Mouse (Mus musculus) hindbrain, postnatal 0 days (tissue): ENCODE measurements at regions not wholly inside any gene's neighbourhood (a gene's known extent, or its start where the extent isn't known, plus 50 kb on each side); places are given as distances from the start of the nearest gene placed in this dataset.

ENCODE experiments used
- ATAC-seq: fragments of 200-750 bp; cut with Nextera tagmentation; 2 replicates; pipeline ENCODE4 v1.8.0; 2017; ENCODE audit warnings: mild to moderate bottlenecking, moderate TSS enrichment, moderate library complexity
- DNase-seq: peaks from one replicate; pipeline ENCODE4 v3.0.0-alpha.2; 2015; ENCODE audit warnings: low spot score
- H3K27ac ChIP-seq: fragments of 300-500 bp; sonication (generic); 2 replicates; pipeline ENCODE4 v1.5.1; 2014; ENCODE audit warnings: mild to moderate bottlenecking
- H3K27me3 ChIP-seq: fragments of 300-500 bp; sonication (generic); 2 replicates; pipeline ENCODE4 v1.6.1; 2014; ENCODE audit warnings: low read length, mixed read lengths; ENCODE audit not compliant: insufficient read depth
- H3K36me3 ChIP-seq: fragments of 300-500 bp; sonication (generic); 2 replicates; pipeline ENCODE4 v1.6.1; 2014; ENCODE audit warnings: low read length, mixed read lengths; ENCODE audit not compliant: insufficient read depth
- H3K4me1 ChIP-seq: fragments of 300-500 bp; sonication (generic); 2 replicates; pipeline ENCODE4 v1.6.1; 2014; ENCODE audit warnings: antibody characterized with exemption, low read length, mixed read lengths; ENCODE audit not compliant: insufficient read depth
- H3K4me2 ChIP-seq: fragments of 300-500 bp; sonication (generic); 2 replicates; pipeline ENCODE4 v1.6.1; 2014; ENCODE audit warnings: low read depth, mild to moderate bottlenecking, low read length, moderate library complexity, mixed read lengths
- H3K4me3 ChIP-seq: fragments of 300-500 bp; sonication (generic); 2 replicates; pipeline ENCODE4 v1.5.1; 2014; ENCODE audit warnings: low read length
- H3K9ac ChIP-seq: fragments of 300-500 bp; sonication (generic); replicated peaks from 2 replicates; pipeline ENCODE4 v1.6.1; 2014; ENCODE audit warnings: mild to moderate bottlenecking, low read length, moderate library complexity, mixed read lengths
- H3K9me3 ChIP-seq: fragments of 300-500 bp; sonication (generic); 2 replicates; pipeline ENCODE4 v1.6.1; 2016; ENCODE audit warnings: low read length, mixed read lengths
- CTCF ChIP-seq: IDR thresholded peaks from 2 replicates; pipeline ENCODE4 v1.5.1; 2016; ENCODE audit warnings: antibody characterized with exemption, control low read depth, low read depth
- WGBS: fragments of 180-500 bp; shearing (Covaris S2); extraction: QIAGEN DNeasy Blood & Tissue Kit; methylation state at CpG from one replicate; pipeline ENCODE4 v1.1.7; 2014; 5-methylcytosine and 5-hydroxymethylcytosine counted together

- H3K27me3 ChIP-seq: no peaks in the 10 kb centered on the region
- H3K9me3 ChIP-seq: no peaks in the 10 kb centered on the region
- no peaks in the 10 kb centered on the region for H3K4me1 ChIP-seq
- no peak for DNase-seq
- no peak for ATAC-seq
- no peak overlapping the region for H3K27ac ChIP-seq
- no peak overlapping the region for H3K4me3 ChIP-seq
- no peak overlapping the region for H3K9ac ChIP-seq
- no peak for TF ChIP-seq CTCF
- WGBS: 64% methylated on average over 1 of the region's 1 CpGs
- H3K36me3 ChIP-seq: no peaks in the 10 kb centered on the region
- H3K4me2 ChIP-seq: no peak overlapping the region
Measured at GRCm38 (mm10) chr16:69515122-69515521, 348.4 kb downstream of the Speer2 start.

GRCm38 (mm10) chr16:69477317-69477716 lies 386.2 kb downstream of the Speer2 start:
- 47% methylated on average over 4 of the region's 4 CpGs for WGBS
- ATAC-seq (no peak), DNase-seq (no peak)
- Histone ChIP-seq H3K27me3 (no peaks in the 10 kb centered on the region), H3K36me3 (no peaks in the 10 kb centered on the region), H3K9ac (no peak overlapping the region), H3K27ac (no peak overlapping the region), H3K4me1 (no peaks in the 10 kb centered on the region), H3K9me3 (no peaks in the 10 kb centered on the region), H3K4me3 (no peak overlapping the region), H3K4me2 (no peak overlapping the region)
- no peak for TF ChIP-seq CTCF

- Histone ChIP-seq H3K9me3 (no peaks in the 10 kb centered on the region), H3K9ac (0 out of 2 replicates have a peak overlapping the region, but pooled peaks have one; percentile 6), H3K4me2 (peak overlapping the region; percentile 50), H3K4me1 (no peaks in the 10 kb centered on the region), H3K27ac (no peak overlapping the region), H3K4me3 (peak overlapping the region; percentile 25), H3K27me3 (no peaks in the 10 kb centered on the region), H3K36me3 (no peaks in the 10 kb centered on the region)
- 28% methylated on average over 9 of the region's 9 CpGs for WGBS
- DNase-seq (peak; percentile 41), ATAC-seq (no peak)
- TF ChIP-seq CTCF: no peak
Measured at GRCm38 (mm10) chr16:69469024-69469780, 394.3 kb downstream of the Speer2 start.

DNA sequence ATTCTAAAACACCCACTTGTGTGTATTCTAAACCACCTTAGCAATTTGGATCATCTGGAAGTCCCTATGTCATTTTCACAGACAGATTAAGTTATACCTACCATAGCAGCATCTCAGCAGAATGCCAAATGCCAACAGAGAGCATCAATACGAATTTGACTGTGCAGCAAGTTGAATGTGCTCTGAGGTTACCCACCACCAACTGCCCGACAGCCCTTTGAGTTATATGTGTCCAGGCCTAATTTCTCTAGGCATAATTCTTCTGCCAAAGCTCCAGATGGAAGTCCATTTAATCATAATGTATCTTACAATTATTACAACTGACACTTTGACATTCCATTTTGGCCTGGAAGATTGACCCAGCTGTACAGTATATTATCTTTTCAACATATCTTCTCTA lies 404.4 kb downstream of the Speer2 start:
- no peaks in the 10 kb centered on the region for H3K36me3 ChIP-seq
- H3K4me3 ChIP-seq: no peak overlapping the region
- no peaks in the 10 kb centered on the region for H3K4me1 ChIP-seq
- no peak for TF ChIP-seq CTCF
- no peak overlapping the region for H3K4me2 ChIP-seq
- H3K9me3 ChIP-seq: no peaks in the 10 kb centered on the region
- WGBS: 74% methylated on average over 2 of the region's 2 CpGs
- ATAC-seq (no peak), DNase-seq (no peak)
- no peak overlapping the region for H3K9ac ChIP-seq
- H3K27ac ChIP-seq: no peak overlapping the region
- no peaks in the 10 kb centered on the region for H3K27me3 ChIP-seq

DNA sequence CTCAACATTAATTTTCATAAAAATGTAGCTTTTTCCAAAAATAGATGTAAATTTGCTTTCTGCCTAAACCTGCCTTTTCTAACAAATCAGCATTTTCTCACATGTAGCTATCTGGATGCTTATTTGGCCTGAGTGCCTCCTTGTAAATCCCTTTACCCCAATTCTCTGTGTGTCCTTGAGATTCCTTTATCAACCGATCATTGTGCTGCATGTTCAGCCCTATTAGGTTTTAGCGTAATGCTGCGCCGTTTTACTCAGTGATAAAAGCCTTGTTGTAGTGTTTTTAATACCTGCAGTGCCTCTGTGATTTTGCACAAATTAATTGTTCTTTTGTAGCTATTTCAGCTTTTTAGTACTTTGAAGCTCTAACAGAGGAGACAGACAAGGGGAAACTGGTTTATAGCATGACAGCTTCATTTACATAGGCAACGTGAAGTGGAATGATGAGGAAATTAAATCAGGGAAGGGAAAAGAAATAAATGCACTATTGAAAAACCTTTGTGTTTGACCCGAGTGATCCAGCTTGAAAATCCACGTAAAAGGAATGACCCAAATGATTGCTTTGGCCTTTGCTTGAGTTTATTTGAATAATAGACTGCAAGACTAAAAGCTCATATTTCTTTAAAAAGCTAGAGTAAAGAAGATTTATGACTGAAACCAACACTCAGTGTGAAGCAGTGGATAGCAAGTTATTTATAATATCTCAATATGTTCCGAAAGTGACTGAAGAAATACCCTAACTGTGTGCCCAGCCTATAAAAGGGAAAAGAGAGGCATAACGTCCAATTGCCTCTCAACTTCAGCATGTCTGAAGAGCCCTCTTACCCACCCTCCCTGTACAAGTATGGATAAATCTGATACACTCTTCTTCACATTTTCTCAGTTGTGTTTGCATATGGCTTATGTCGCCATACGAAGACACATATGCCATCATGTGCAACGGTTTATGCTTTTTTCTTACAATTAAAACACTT lies 438.6 kb downstream of the Speer2 start:
- Histone ChIP-seq H3K4me2 (no peak overlapping the region), H3K9ac (no peak overlapping the region), H3K36me3 (no peaks in the 10 kb centered on the region), H3K9me3 (no peaks in the 10 kb centered on the region), H3K27me3 (no peaks in the 10 kb centered on the region), H3K4me3 (no peak overlapping the region), H3K4me1 (no peaks in the 10 kb centered on the region), H3K27ac (no peak overlapping the region)
- DNase-seq (peak; percentile 5), ATAC-seq (no peak)
- TF ChIP-seq CTCF: no peak
- 68% methylated on average over 12 of the region's 12 CpGs for WGBS
